Mouse (Mus musculus): ENCODE results near the gene D630045J12Rik. TPM values are rescaled to one million over a fixed set of nuclear protein-coding genes. Genes with fewer than 3 reads are reported as not detected.

D630045J12Rik gene
- polyA plus RNA-seq, 1 experiment from 2014 or later, result 16.9 TPM

DNA sequence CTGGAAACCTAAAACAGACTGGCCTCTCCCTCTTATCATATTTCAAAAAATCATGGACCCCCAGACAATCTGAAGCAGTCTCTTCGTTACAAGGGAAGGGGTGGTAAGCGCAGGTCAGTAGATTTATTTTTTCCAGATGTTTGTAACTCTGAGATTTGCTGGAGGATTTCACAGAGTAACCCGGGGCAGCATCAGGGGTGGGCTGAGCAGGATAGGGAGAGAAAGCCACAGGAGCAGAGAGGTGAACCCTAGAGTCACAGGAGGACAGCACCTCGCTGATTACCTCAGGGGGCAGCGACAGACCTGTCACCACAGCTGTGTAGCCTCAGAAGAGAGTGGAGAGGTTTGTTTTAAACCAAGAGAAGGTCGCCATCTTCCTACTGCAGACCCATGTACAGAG, 88.4 kb downstream of the D630045J12Rik start:
- Histone ChIP-seq H3K9ac (no peak overlapping the region), H3K4me1 (replicated peaks) (peaks cover 15% of the 10 kb centered on the region), H3K36me3 (peaks cover 19% of the 10 kb centered on the region), H3K4me2 (no peak overlapping the region), H3K9me3 (no peaks in the 10 kb centered on the region), H3K27me3 (no peaks in the 10 kb centered on the region), H3K4me3 (no peak overlapping the region), H3K27ac (replicated peaks) (no peak overlapping the region)
- ATAC-seq (ENCODE audit: low FRiP score, low read depth), result no peak
- WGBS, result 83% methylated on average over 6 of the region's 6 CpGs

- peaks cover 17% of the 10 kb centered on the region for H3K36me3 ChIP-seq
- WGBS, result 86% methylated on average over 6 of the region's 6 CpGs
- H3K27me3 ChIP-seq, result no peaks in the 10 kb centered on the region
- H3K27ac ChIP-seq (replicated peaks), result no peak overlapping the region
- peaks cover 17% of the 10 kb centered on the region for H3K4me1 ChIP-seq (replicated peaks)
- no peak overlapping the region for H3K9ac ChIP-seq
- H3K4me2 ChIP-seq, result no peak overlapping the region
- ATAC-seq (ENCODE audit: low FRiP score, low read depth), result no peak
- H3K4me3 ChIP-seq, result no peak overlapping the region
- no peaks in the 10 kb centered on the region for H3K9me3 ChIP-seq
Measured at GRCm38 (mm10) chr6:38164705-38165104, 89.1 kb downstream of the D630045J12Rik start.

DNA sequence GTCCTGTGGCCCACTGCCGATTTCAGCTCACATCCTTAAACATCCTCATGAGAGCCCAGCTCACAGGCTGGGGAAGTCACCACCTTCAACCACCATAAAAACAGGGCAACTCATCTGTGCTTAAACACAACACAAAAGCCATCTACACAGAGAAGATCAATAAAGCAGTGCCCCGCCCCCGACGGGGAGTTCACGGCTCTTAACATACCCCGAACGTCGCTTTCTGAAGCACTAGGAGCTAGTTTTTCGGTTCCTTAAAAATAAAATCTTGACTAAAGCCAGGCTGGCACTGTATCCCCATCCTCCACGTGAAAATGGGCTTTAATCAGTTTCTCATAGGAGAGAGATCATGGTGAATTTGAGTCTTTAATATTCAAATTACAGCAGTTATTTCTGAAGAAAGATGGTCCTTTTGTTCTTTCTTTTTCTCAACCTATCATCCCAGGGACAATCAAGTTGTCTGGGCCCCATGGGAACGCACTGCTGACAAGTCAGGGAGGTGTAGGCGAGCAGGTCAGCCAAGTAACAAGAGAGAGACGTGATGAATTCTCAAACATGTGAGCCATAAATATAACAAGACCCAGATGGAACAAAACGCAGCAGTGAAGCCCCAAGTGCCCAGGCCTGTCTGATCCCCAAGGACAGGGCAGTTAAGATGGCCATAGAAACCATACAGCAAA, 90.8 kb downstream of the D630045J12Rik start:
- no peak overlapping the region for H3K4me2 ChIP-seq
- H3K27me3 ChIP-seq, result no peaks in the 10 kb centered on the region
- WGBS, result 25% methylated on average over 14 of the region's 14 CpGs
- H3K27ac ChIP-seq (replicated peaks), result no peak overlapping the region
- peaks cover 25% of the 10 kb centered on the region for H3K4me1 ChIP-seq (replicated peaks)
- ATAC-seq (ENCODE audit: low FRiP score, low read depth), result no peak
- no peak overlapping the region for H3K4me3 ChIP-seq
- peaks cover 5% of the 10 kb centered on the region for H3K36me3 ChIP-seq
- no peak overlapping the region for H3K9ac ChIP-seq
- H3K9me3 ChIP-seq, result no peaks in the 10 kb centered on the region

DNA sequence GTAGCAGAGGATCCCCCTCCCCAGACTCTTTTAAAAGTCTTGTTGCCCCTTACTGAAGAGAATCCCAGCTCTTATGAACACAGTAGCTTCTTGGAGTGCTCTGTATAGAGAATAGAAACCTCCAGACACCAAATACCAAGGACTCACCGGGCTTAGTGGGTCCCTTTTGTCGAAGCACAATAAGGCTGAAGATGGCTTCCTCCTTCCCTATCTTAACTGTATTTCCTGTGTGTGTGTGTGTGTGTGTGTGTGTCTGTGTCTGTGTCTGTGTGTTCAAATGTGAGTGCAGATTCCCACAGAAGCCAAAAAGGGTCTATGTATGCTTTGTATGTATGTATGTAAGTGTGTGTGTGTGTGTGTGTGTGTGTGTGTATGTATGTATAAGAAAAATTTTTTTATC, 93.3 kb downstream of the D630045J12Rik start:
- H3K27me3 ChIP-seq, result no peaks in the 10 kb centered on the region
- ATAC-seq (ENCODE audit: low FRiP score, low read depth), result peak; percentile 4; the same call in 1 of the 2 replicates
- no peaks in the 10 kb centered on the region for H3K9me3 ChIP-seq
- H3K36me3 ChIP-seq, result peaks cover 9% of the 10 kb centered on the region
- H3K4me2 ChIP-seq, result no peak overlapping the region
- H3K4me1 ChIP-seq (replicated peaks), result peaks cover 25% of the 10 kb centered on the region
- H3K27ac ChIP-seq (replicated peaks), result peak overlapping the region; percentile 66
- 60% methylated on average over 2 of the region's 2 CpGs for WGBS
- no peak overlapping the region for H3K4me3 ChIP-seq
- H3K9ac ChIP-seq, result no peak overlapping the region

DNA sequence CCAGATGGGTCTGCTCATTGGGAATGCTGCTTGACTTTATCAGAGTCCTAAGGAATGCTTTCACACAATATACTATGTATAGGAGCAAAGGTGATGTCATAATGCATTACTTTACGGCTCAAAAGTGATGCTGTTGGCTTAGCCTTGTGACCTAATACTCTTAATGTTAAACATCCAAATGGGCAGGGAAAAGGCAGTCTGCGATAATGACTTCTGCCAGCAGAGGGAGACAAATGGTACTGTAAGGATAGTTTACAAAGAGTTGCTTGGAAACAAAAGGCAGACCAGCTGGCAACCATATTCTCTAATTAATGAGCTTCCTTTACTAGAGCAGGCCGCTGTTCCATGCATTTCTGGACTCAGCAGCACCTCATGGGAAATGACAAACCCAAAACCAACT, 93.7 kb downstream of the D630045J12Rik start:
- no peaks in the 10 kb centered on the region for H3K9me3 ChIP-seq
- H3K4me1 ChIP-seq (replicated peaks), result peaks cover 25% of the 10 kb centered on the region
- H3K27me3 ChIP-seq, result no peaks in the 10 kb centered on the region
- H3K27ac ChIP-seq (replicated peaks), result peak overlapping the region; percentile 66
- H3K4me3 ChIP-seq, result no peak overlapping the region
- H3K36me3 ChIP-seq, result peaks cover 9% of the 10 kb centered on the region
- 13% methylated on average over 3 of the region's 3 CpGs for WGBS
- H3K4me2 ChIP-seq, result no peak overlapping the region
- ATAC-seq (ENCODE audit: low FRiP score, low read depth), result peak; percentile 58
- H3K9ac ChIP-seq, result no peak overlapping the region

DNA sequence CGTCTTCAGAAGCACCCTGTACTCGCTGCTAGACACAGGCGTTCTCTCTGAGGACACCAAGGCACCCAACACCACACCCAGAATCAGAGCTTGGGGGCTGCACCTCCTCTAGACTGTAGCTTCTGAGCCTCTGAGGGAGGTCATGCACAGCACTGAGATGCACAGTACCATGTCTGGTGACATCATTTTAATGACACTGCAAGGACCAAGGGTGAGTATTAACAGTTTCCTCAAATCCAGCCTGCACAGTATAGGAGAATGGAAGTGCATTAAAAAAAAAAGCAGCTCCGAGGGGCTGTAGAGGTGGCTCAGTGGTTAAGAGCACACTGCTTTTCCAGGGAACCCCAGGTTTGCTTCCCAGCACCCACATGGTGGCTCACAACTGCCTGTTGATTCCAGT, 94.2 kb downstream of the D630045J12Rik start:
- peak; percentile 24; the same call in 1 of the 2 replicates for ATAC-seq (ENCODE audit: low FRiP score, low read depth)
- Histone ChIP-seq H3K4me1 (replicated peaks) (peaks cover 25% of the 10 kb centered on the region), H3K9ac (no peak overlapping the region), H3K27me3 (no peaks in the 10 kb centered on the region), H3K27ac (replicated peaks) (no peak overlapping the region), H3K9me3 (no peaks in the 10 kb centered on the region), H3K36me3 (peaks cover 13% of the 10 kb centered on the region), H3K4me3 (no peak overlapping the region), H3K4me2 (no peak overlapping the region)
- 74% methylated on average over 4 of the region's 4 CpGs for WGBS

GRCm38 (mm10) chr6:38157925-38158324, 95.9 kb downstream of the D630045J12Rik start:
- Histone ChIP-seq H3K4me2 (no peak overlapping the region), H3K9ac (no peak overlapping the region), H3K27me3 (no peaks in the 10 kb centered on the region), H3K36me3 (peaks cover 18% of the 10 kb centered on the region), H3K4me1 (replicated peaks) (peaks cover 20% of the 10 kb centered on the region), H3K27ac (replicated peaks) (no peak overlapping the region), H3K9me3 (no peaks in the 10 kb centered on the region), H3K4me3 (no peak overlapping the region)
- 40% methylated on average over 16 of the region's 16 CpGs for WGBS
- no peak for ATAC-seq (ENCODE audit: low FRiP score, low read depth)

- no peak overlapping the region for H3K9ac ChIP-seq
- H3K27me3 ChIP-seq, result no peaks in the 10 kb centered on the region
- peaks cover 18% of the 10 kb centered on the region for H3K36me3 ChIP-seq
- H3K4me1 ChIP-seq (replicated peaks), result peaks cover 12% of the 10 kb centered on the region
- no peaks in the 10 kb centered on the region for H3K9me3 ChIP-seq
- ATAC-seq (ENCODE audit: low FRiP score, low read depth), result no peak
- H3K4me3 ChIP-seq, result no peak overlapping the region
- 95% methylated on average over 5 of the region's 5 CpGs for WGBS
- no peak overlapping the region for H3K4me2 ChIP-seq
- no peak overlapping the region for H3K27ac ChIP-seq (replicated peaks)
Measured at GRCm38 (mm10) chr6:38156204-38156603, 97.6 kb downstream of the D630045J12Rik start.

DNA sequence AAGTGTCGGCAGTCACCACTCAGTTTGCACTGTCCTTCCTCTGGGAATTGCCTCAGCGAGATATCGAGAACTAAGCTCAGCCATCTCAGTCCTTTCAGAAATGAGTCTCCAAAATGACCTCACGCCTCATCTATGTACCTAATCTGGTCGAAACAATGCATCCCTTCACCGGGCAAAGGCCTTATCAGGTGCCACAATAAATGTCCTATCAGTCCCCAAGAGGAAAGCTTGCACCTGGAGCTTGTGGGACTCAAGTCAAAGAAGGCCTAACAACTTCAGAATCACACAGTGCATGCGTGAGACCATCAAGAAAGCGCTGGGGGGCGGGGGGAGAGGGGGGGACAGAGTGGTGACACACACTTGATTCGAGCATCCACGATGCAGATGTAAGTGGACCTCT, 101.5 kb downstream of the D630045J12Rik start:
- H3K4me1 ChIP-seq (replicated peaks), result no peaks in the 10 kb centered on the region
- H3K27me3 ChIP-seq, result no peaks in the 10 kb centered on the region
- WGBS, result 89% methylated on average over 11 of the region's 11 CpGs
- no peak for ATAC-seq (ENCODE audit: low FRiP score, low read depth)
- H3K9ac ChIP-seq, result no peak overlapping the region
- no peak overlapping the region for H3K27ac ChIP-seq (replicated peaks)
- H3K36me3 ChIP-seq, result peaks cover 40% of the 10 kb centered on the region
- H3K4me3 ChIP-seq, result no peak overlapping the region
- H3K9me3 ChIP-seq, result no peaks in the 10 kb centered on the region
- no peak overlapping the region for H3K4me2 ChIP-seq

GRCm38 (mm10) chr6:38149483-38149882, 104.3 kb downstream of the D630045J12Rik start:
- ATAC-seq (ENCODE audit: low FRiP score, low read depth), result no peak
- Histone ChIP-seq H3K4me3 (no peak overlapping the region), H3K9ac (no peak overlapping the region), H3K27ac (replicated peaks) (no peak overlapping the region), H3K27me3 (no peaks in the 10 kb centered on the region), H3K36me3 (peaks cover 40% of the 10 kb centered on the region), H3K4me2 (no peak overlapping the region), H3K4me1 (replicated peaks) (no peaks in the 10 kb centered on the region), H3K9me3 (no peaks in the 10 kb centered on the region)
- WGBS, result 89% methylated on average over 19 of the region's 19 CpGs

- Histone ChIP-seq H3K4me2 (no peak overlapping the region), H3K9ac (no peak overlapping the region), H3K27ac (replicated peaks) (no peak overlapping the region), H3K4me3 (no peak overlapping the region), H3K4me1 (replicated peaks) (no peaks in the 10 kb centered on the region), H3K9me3 (no peaks in the 10 kb centered on the region), H3K27me3 (no peaks in the 10 kb centered on the region), H3K36me3 (peaks cover 36% of the 10 kb centered on the region)
- 83% methylated on average over 10 of the region's 10 CpGs for WGBS
- no peak for ATAC-seq (ENCODE audit: low FRiP score, low read depth)
Measured at GRCm38 (mm10) chr6:38148626-38149025, 105.2 kb downstream of the D630045J12Rik start.

GRCm38 (mm10) chr6:38147301-38147700, 106.5 kb downstream of the D630045J12Rik start:
- H3K27ac ChIP-seq (replicated peaks), result no peak overlapping the region
- no peaks in the 10 kb centered on the region for H3K9me3 ChIP-seq
- peaks cover 43% of the 10 kb centered on the region for H3K36me3 ChIP-seq
- no peak overlapping the region for H3K9ac ChIP-seq
- WGBS, result 87% methylated on average over 5 of the region's 5 CpGs
- no peak overlapping the region for H3K4me3 ChIP-seq
- H3K4me2 ChIP-seq, result no peak overlapping the region
- no peak for ATAC-seq (ENCODE audit: low FRiP score, low read depth)
- no peaks in the 10 kb centered on the region for H3K4me1 ChIP-seq (replicated peaks)
- no peaks in the 10 kb centered on the region for H3K27me3 ChIP-seq
